27 mouse cellular contexts compared by ENCODE assay signal in the genomic region with DNA sequence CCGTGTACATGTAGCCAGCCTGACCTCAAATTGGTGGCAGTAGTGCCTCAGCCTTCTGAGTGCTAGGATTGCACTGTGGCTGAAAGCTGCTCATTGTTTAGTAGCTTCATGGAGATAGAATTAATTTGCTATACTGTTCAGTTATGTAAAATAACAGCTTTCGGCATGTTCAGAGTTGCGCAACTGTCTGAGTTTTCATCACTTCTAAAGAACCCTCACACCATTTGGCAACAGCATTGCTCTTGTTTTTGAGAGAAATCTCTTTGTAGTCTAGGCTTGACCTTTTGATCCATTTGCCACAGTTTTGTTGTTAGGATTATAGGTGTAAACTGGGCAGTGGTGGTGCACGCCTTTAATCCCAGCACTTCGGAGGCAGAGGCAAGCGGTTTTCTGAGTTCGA. TPM values are rescaled to one million over a fixed set of nuclear protein-coding genes. Genes with fewer than 3 reads are reported as not detected.
DNase-seq lines count a peak whose midpoint lies in the region; ATAC-seq and TF ChIP-seq lines count a peak whose summit lies in the region.
"Had no signal": no experiment of that assay in that cellular context is flagged by ENCODE, and none has a peak within 500 bp of the region (broad histone marks: within the 10 kb centered on the region; RNA-seq: fewer than 3 reads in every experiment).

No protein-coding gene starts in this region.

- peak; percentile 77 for DNase-seq in heart, adult 11 months
- no peak for DNase-seq in heart, postnatal 14 days
- DNase-seq in lung, postnatal 0 days (ENCODE audit: low spot score), result peak; percentile 63
- DNase-seq in lung, postnatal 4 days, result no peak
- DNase-seq in gonadal fat pad, adult 2 months (ENCODE audit: low read depth), result peak; percentile 74
- DNase-seq in limb, embryonic 10.5 days (ENCODE audit: low spot score), result no peak
- DNase-seq in retina, postnatal 1 day, result no peak
- DNase-seq: adrenal gland, adult 2 months; adrenal gland, postnatal 36 days; cerebellum, adult 8-10 months; cerebellum, postnatal 36 days; gastrocnemius, postnatal 14 days; heart, adult 2 months; kidney, adult 9 months; kidney, postnatal 14 days; right cerebral cortex, postnatal 4 days; thymus, adult 2 months; thymus, postnatal 36 days had no signal

- ATAC-seq in lung, postnatal 0 days, result no peak
- no peak for ATAC-seq in kidney, embryonic 15.5 days (replicated peaks; ENCODE audit: low FRiP score)
- ATAC-seq: forebrain, embryonic 14.5 days; intestine, postnatal 0 days; midbrain, embryonic 15.5 days had no signal

- H3K4me2 ChIP-seq in lung, postnatal 0 days (replicated peaks; ENCODE audit: low read depth, low read length), result no peak overlapping the region
- no peak overlapping the region for H3K4me2 ChIP-seq in kidney, embryonic 15.5 days
- H3K4me2 ChIP-seq: heart, embryonic 12.5 days; hindbrain, embryonic 14.5 days; midbrain, embryonic 15.5 days; neural tube, embryonic 12.5 days had no signal

- H3K4me3 ChIP-seq in lung, postnatal 0 days (ENCODE audit: low read depth, low read length), result no peak overlapping the region
- no peak overlapping the region for H3K4me3 ChIP-seq in limb, embryonic 10.5 days
- no peak overlapping the region for H3K4me3 ChIP-seq in kidney, embryonic 15.5 days (replicated peaks)
- H3K4me3 ChIP-seq: heart, adult 2 months; heart, embryonic 12.5 days; left cerebral cortex, adult 2 months; midbrain, embryonic 10.5 days; midbrain, embryonic 15.5 days; neural tube, embryonic 12.5 days had no signal

- no peaks in the 10 kb centered on the region for H3K36me3 ChIP-seq in lung, postnatal 0 days (ENCODE audit: insufficient read depth, low read length)
- peaks cover 22% of the 10 kb centered on the region for H3K36me3 ChIP-seq in limb, embryonic 10.5 days
- H3K36me3 ChIP-seq in kidney, embryonic 15.5 days, result 0 out of 2 replicates have a peak, but pooled peaks cover 7% of the 10 kb centered on the region
- H3K36me3 ChIP-seq: midbrain, embryonic 15.5 days had no signal

- TF ChIP-seq EP300 in lung, postnatal 0 days (IDR thresholded peaks at IDR 0.05), result no peak

- no peaks in the 10 kb centered on the region for H3K27me3 ChIP-seq in lung, postnatal 0 days (replicated peaks; ENCODE audit: insufficient read depth, low read length)
- no peaks in the 10 kb centered on the region for H3K27me3 ChIP-seq in limb, embryonic 10.5 days (ENCODE audit: low read depth, poor library complexity, severe bottlenecking)
- H3K27me3 ChIP-seq in kidney, embryonic 15.5 days, result no peaks in the 10 kb centered on the region
- H3K27me3 ChIP-seq: heart, embryonic 12.5 days; midbrain, embryonic 15.5 days; neural tube, embryonic 12.5 days had no signal

- TF ChIP-seq CTCF in lung, postnatal 0 days (IDR thresholded peaks at IDR 0.05), result no peak

- no peaks in the 10 kb centered on the region for H3K9me3 ChIP-seq in lung, postnatal 0 days (ENCODE audit: low read length)
- no peaks in the 10 kb centered on the region for H3K9me3 ChIP-seq in limb, embryonic 10.5 days (replicated peaks)
- H3K9me3 ChIP-seq in kidney, embryonic 15.5 days (replicated peaks), result no peaks in the 10 kb centered on the region
- H3K9me3 ChIP-seq: heart, embryonic 12.5 days; midbrain, embryonic 10.5 days; midbrain, embryonic 15.5 days; neural tube, embryonic 12.5 days had no signal

- 93% methylated on average over 7 of the region's 7 CpGs for WGBS in lung, postnatal 0 days
- WGBS in limb, embryonic 10.5 days, result 95% methylated on average over 7 of the region's 7 CpGs
- WGBS in kidney, embryonic 15.5 days, result 94% methylated on average over 7 of the region's 7 CpGs

- no peak overlapping the region for H3K27ac ChIP-seq in lung, postnatal 0 days (ENCODE audit: low read length)
- no peak overlapping the region for H3K27ac ChIP-seq in limb, embryonic 10.5 days
- no peak overlapping the region for H3K27ac ChIP-seq in kidney, embryonic 15.5 days
- H3K27ac ChIP-seq: heart, adult 2 months; hindbrain, embryonic 14.5 days; left cerebral cortex, adult 2 months; midbrain, embryonic 10.5 days; midbrain, embryonic 15.5 days; neural tube, embryonic 12.5 days had no signal

- no peak overlapping the region for H3K9ac ChIP-seq in lung, postnatal 0 days (replicated peaks; ENCODE audit: low read depth)
- no peak overlapping the region for H3K9ac ChIP-seq in kidney, embryonic 15.5 days
- H3K9ac ChIP-seq: heart, embryonic 12.5 days; hindbrain, embryonic 14.5 days; midbrain, embryonic 15.5 days; neural tube, embryonic 12.5 days had no signal

- intact Hi-C loops in heart, postnatal 14 days (cut with DNase I), result no loop called here

- H3K4me1 ChIP-seq in lung, postnatal 0 days (ENCODE audit: insufficient read depth, low read depth, low read length), result peaks cover 2% of the 10 kb centered on the region; the same call in 1 of the 2 replicates
- peaks cover 10% of the 10 kb centered on the region for H3K4me1 ChIP-seq in limb, embryonic 10.5 days
- H3K4me1 ChIP-seq in kidney, embryonic 15.5 days, result peaks cover 15% of the 10 kb centered on the region

RNA-seq across cellular contexts. Expression of gene Bcl2l13, which starts 4.2 kb away (rescaled TPM):
- total RNA-seq in heart, postnatal 14 days (2021), result 10 to 100 TPM; 73.9 to 77.4 TPM
- 12.3 and 14.0 TPM in 2 replicates for polyA plus RNA-seq in lung, postnatal 0 days (2015; fragmentation: Nextera tagmentation; extraction: Ambion mirVana)
- polyA plus RNA-seq in gonadal fat pad, adult 2 months (2012; rRNA removed), result 22.9 and 27.7 TPM in 2 replicates
- 45.5 and 49.9 TPM in 2 replicates for polyA plus RNA-seq in limb, embryonic 10.5 days (2016; fragmentation: Nextera tagmentation; extraction: Ambion mirVana)
- polyA plus RNA-seq in kidney, embryonic 15.5 days (2015; fragmentation: Nextera tagmentation; extraction: Ambion mirVana), result 33.6 and 36.5 TPM in 2 replicates

RNA-seq across cellular contexts. Expression of gene Atp6v1e1, which starts 17.7 kb away (rescaled TPM):
- 100 to 1,000 TPM; 148 to 151 TPM for total RNA-seq in heart, postnatal 14 days (2021)
- 177 and 187 TPM in 2 replicates for polyA plus RNA-seq in lung, postnatal 0 days (2015; fragmentation: Nextera tagmentation; extraction: Ambion mirVana)
- polyA plus RNA-seq in gonadal fat pad, adult 2 months (2012; rRNA removed), result 184 and 241 TPM in 2 replicates
- 99.9 and 112 TPM in 2 replicates for polyA plus RNA-seq in limb, embryonic 10.5 days (2016; fragmentation: Nextera tagmentation; extraction: Ambion mirVana)
- polyA plus RNA-seq in kidney, embryonic 15.5 days (2015; fragmentation: Nextera tagmentation; extraction: Ambion mirVana), result 153 and 155 TPM in 2 replicates

Comparison
In these comparisons a context has a peak if more than half of its experiments do, and no peak if none do; other contexts are left out.
1. DNase-seq: peak in heart, adult 11 months (single experiment), lung, postnatal 0 days (single experiment) and gonadal fat pad, adult 2 months (single experiment); none in heart, postnatal 14 days (0 of 2), lung, postnatal 4 days (0 of 2), limb, embryonic 10.5 days (single experiment) and retina, postnatal 1 day (single experiment).